Mouse (Mus musculus): Measurements from ENCODE around the gene Gak.
A peak's percentile ranks its signal among the peaks of the same experiment; 100 is the strongest.

Gak gene

GRCm38 (mm10) chr5:108599923-108600322 is 29.6 kb downstream of the Gak start:
- DNase-seq (ENCODE audit: low spot score in 2 of 2) = no peak

- DNase-seq (ENCODE audit: low spot score in 2 of 2) = no peak
Measured at GRCm38 (mm10) chr5:108581361-108581891, 48.1 kb downstream of the Gak start.

GRCm38 (mm10) chr5:108573054-108573453 is 56.5 kb downstream of the Gak start:
- no peak for DNase-seq (ENCODE audit: low spot score in 2 of 2)

- no peak for DNase-seq (ENCODE audit: low spot score in 2 of 2)
Measured at GRCm38 (mm10) chr5:108570991-108571390, 58.6 kb downstream of the Gak start.

GRCm38 (mm10) chr5:108567104-108567503 is 62.5 kb downstream of the Gak start:
- no peak for DNase-seq (ENCODE audit: low spot score in 2 of 2)

GRCm38 (mm10) chr5:108566523-108566922 is 63.0 kb downstream of the Gak start:
- DNase-seq (ENCODE audit: low spot score in 2 of 2) = no peak

GRCm38 (mm10) chr5:108565381-108565780 is 64.2 kb downstream of the Gak start:
- no peak for DNase-seq (ENCODE audit: low spot score in 2 of 2)

- DNase-seq (ENCODE audit: low spot score in 2 of 2) = no peak
Measured at GRCm38 (mm10) chr5:108564346-108564745, 65.2 kb downstream of the Gak start.

- no peak for DNase-seq (ENCODE audit: low spot score in 2 of 2)
Measured at GRCm38 (mm10) chr5:108562483-108562882, 67.1 kb downstream of the Gak start.

- DNase-seq (ENCODE audit: low spot score in 2 of 2) = no peak
Measured at GRCm38 (mm10) chr5:108556986-108557385, 72.6 kb downstream of the Gak start.

GRCm38 (mm10) chr5:108554041-108554440 is 75.5 kb downstream of the Gak start:
- DNase-seq (ENCODE audit: low spot score in 2 of 2) = no peak

- DNase-seq (ENCODE audit: low spot score in 2 of 2) = no peak
Measured at GRCm38 (mm10) chr5:108550207-108550594, 79.4 kb downstream of the Gak start.

- peak in 1 of 2 experiments; percentile 56 for DNase-seq (ENCODE audit: low spot score in 2 of 2)
Measured at GRCm38 (mm10) chr5:108549489-108550206, 79.9 kb downstream of the Gak start, which contains the start of gene Cplx1. Gene Cplx1, minus strand, starts transcription at chr5:108550024.

- DNase-seq (ENCODE audit: low spot score in 2 of 2) = no peak
Measured at GRCm38 (mm10) chr5:108549137-108549488, 80.4 kb downstream of the Gak start.

GRCm38 (mm10) chr5:108547636-108548035 is 81.9 kb downstream of the Gak start:
- no peak for DNase-seq (ENCODE audit: low spot score in 2 of 2)

GRCm38 (mm10) chr5:108543516-108544291 is 85.9 kb downstream of the Gak start:
- no peak for DNase-seq (ENCODE audit: low spot score in 2 of 2)

- DNase-seq (ENCODE audit: low spot score in 2 of 2) = no peak
Measured at GRCm38 (mm10) chr5:108534188-108534587, 95.4 kb downstream of the Gak start.

- DNase-seq (ENCODE audit: low spot score in 2 of 2) = no peak
Measured at GRCm38 (mm10) chr5:108522597-108522996, 107.0 kb downstream of the Gak start.

- DNase-seq (ENCODE audit: low spot score in 2 of 2) = no peak
Measured at GRCm38 (mm10) chr5:108521896-108522295, 107.7 kb downstream of the Gak start.

- DNase-seq (ENCODE audit: low spot score in 2 of 2) = no peak
Measured at GRCm38 (mm10) chr5:108521016-108521415, 108.5 kb downstream of the Gak start.

- DNase-seq (ENCODE audit: low spot score in 2 of 2) = no peak
Measured at GRCm38 (mm10) chr5:108520153-108520552, 109.4 kb downstream of the Gak start.
